Mouse (Mus musculus) CD4-positive, CD25-positive, alpha-beta regulatory T cell, adult 2 months (primary cell): ENCODE data around the gene Ube2q2.
"Not testable (repeated sequence)": the region's sequence is repeated elsewhere in the genome, so short reads cannot be mapped to it uniquely, and the experiment has no call there.

ENCODE experiments used
- DNase-seq: peaks from one replicate; pipeline ENCODE4 v3.0.0-alpha.2; 2012; ENCODE audit warnings: low read depth, low spot score

Ube2q2 gene

GRCm38 (mm10) chr9:55172195-55172685, 23.6 kb downstream of the Ube2q2 start:
- DNase-seq = no peak

GRCm38 (mm10) chr9:55174235-55174634, 25.6 kb downstream of the Ube2q2 start:
- no peak for DNase-seq

GRCm38 (mm10) chr9:55195876-55196275, 47.2 kb downstream of the Ube2q2 start:
- DNase-seq = no peak

GRCm38 (mm10) chr9:55198260-55198659, 49.6 kb downstream of the Ube2q2 start:
- DNase-seq = no peak

GRCm38 (mm10) chr9:55199348-55199747, 50.7 kb downstream of the Ube2q2 start:
- DNase-seq = no peak

- DNase-seq = no peak
Observed at GRCm38 (mm10) chr9:55208458-55208789, 59.8 kb downstream of the Ube2q2 start.

- DNase-seq = peak; percentile 82
Observed at GRCm38 (mm10) chr9:55208790-55209481, 60.3 kb downstream of the Ube2q2 start, which contains the start of gene Fbxo22. TSS of gene Fbxo22 (plus strand) at chr9:55208925.

GRCm38 (mm10) chr9:55211611-55212010, 63.0 kb downstream of the Ube2q2 start:
- DNase-seq = no peak

GRCm38 (mm10) chr9:55213396-55213795, 64.7 kb downstream of the Ube2q2 start:
- no peak for DNase-seq

- DNase-seq = no peak
Observed at GRCm38 (mm10) chr9:55215056-55215455, 66.4 kb downstream of the Ube2q2 start.

- DNase-seq = no peak
Observed at GRCm38 (mm10) chr9:55215648-55216047, 67.0 kb downstream of the Ube2q2 start.

GRCm38 (mm10) chr9:55216078-55216477, 67.4 kb downstream of the Ube2q2 start:
- no peak for DNase-seq

- DNase-seq = no peak
Observed at GRCm38 (mm10) chr9:55217381-55217780, 68.7 kb downstream of the Ube2q2 start.

GRCm38 (mm10) chr9:55225165-55225737, 76.6 kb downstream of the Ube2q2 start:
- no peak for DNase-seq

GRCm38 (mm10) chr9:55226251-55226650, 77.6 kb downstream of the Ube2q2 start:
- no peak for DNase-seq

GRCm38 (mm10) chr9:55228149-55228548, 79.5 kb downstream of the Ube2q2 start:
- DNase-seq = no peak

GRCm38 (mm10) chr9:55229010-55229409, 80.4 kb downstream of the Ube2q2 start:
- DNase-seq = no peak

GRCm38 (mm10) chr9:55231544-55231943, 82.9 kb downstream of the Ube2q2 start:
- DNase-seq = no peak

- no peak for DNase-seq
Observed at GRCm38 (mm10) chr9:55232110-55232509, 83.5 kb downstream of the Ube2q2 start.

GRCm38 (mm10) chr9:55232586-55232985, 83.9 kb downstream of the Ube2q2 start:
- no peak for DNase-seq

GRCm38 (mm10) chr9:55233076-55233475, 84.4 kb downstream of the Ube2q2 start:
- DNase-seq = not testable (repeated sequence)

GRCm38 (mm10) chr9:55236235-55237165, 87.8 kb downstream of the Ube2q2 start:
- DNase-seq = no peak
